Mouse (Mus musculus) B cell, adult 2 months (primary cell): ENCODE data around the gene Defb38.

ENCODE experiments used
- DNase-seq, 2 experiments: peaks; one replicate each; pipeline ENCODE4 v3.0.0; 2022

Defb38 gene

GRCm38 (mm10) chr8:19026466-19026865 lies at the start of gene Defb38:
TSS of gene Defb38 (minus strand) at chr8:19026566.
- no peak for DNase-seq

DNA sequence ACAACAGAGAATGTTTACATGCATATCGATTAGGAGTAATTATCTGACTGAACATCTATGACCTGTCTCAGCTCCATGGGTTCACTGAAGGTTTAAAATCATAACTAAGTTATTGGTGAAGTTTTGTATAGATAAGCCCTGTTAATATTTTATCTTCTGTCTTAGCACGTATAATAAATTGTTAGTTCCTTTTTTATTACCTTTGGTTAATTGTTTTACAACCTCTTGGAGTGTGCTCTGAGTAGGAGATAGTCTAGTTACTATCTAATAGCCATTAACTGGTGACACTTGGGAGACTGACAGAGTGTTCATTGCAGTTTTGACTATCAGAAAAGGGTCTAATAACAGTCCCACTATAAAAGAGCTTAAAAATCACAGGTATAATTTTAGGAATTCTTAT lies 39.6 kb upstream of the Defb38 start:
- no peak for DNase-seq

- DNase-seq, result no peak
Observed at GRCm38 (mm10) chr8:19064710-19065109, 38.3 kb upstream of the Defb38 start, which contains the start of gene Defb39. TSS of gene Defb39 (minus strand) at chr8:19064810.

DNA sequence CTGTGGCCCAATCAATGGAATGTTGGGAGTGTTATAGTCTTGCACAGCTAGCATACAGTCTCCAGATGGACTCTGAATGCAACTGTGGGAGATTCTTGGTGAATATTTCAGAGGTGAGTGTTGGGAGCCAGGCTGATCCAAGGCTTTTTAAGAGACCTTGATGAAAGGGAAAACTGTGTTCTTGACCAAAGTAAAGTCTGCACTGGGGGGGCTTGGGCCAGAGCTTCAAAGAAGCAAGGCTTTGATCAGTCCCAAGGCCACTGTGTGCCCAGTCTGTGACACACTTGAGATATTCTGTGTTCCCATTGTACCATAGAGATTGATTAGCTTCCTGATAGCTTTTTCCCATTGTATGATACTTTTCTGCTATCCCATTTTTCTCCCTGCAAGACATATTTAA lies 36.5 kb upstream of the Defb38 start:
- no peak for DNase-seq

GRCm38 (mm10) chr8:19045242-19045641 lies 18.9 kb upstream of the Defb38 start:
- DNase-seq, result no peak
